Mouse (Mus musculus) neutrophil, adult 5-6 weeks (primary cell): Measurements from ENCODE around the gene Dcaf10. TPM values are rescaled to one million over a fixed set of nuclear protein-coding genes. Genes with fewer than 3 reads are reported as not detected.
"Not testable (repeated sequence)": the region's sequence is repeated elsewhere in the genome, so short reads cannot be mapped to it uniquely, and the experiment has no call there.

Experiments used
- ATAC-seq: fragments of 151-379, 151-347 bp; 2 replicates; pipeline ENCODE4 v1.8.0; 2017; ENCODE audit warnings: mild to moderate bottlenecking, moderate TSS enrichment; ENCODE audit not compliant: insufficient number of reproducible peaks, poor library complexity, low FRiP score, severe bottlenecking; ENCODE audit errors: extremely low read depth
- total RNA-seq: library from RNA; stranded (forward); fragments of 200-1000 nt; gene quantifications from 2 replicates; pipeline ENCODE4 v1.2.3, GENCODE M21; 2017

Gene Dcaf10
- total RNA-seq, 1 experiment from 2014 or later: 14.3 TPM

DNA sequence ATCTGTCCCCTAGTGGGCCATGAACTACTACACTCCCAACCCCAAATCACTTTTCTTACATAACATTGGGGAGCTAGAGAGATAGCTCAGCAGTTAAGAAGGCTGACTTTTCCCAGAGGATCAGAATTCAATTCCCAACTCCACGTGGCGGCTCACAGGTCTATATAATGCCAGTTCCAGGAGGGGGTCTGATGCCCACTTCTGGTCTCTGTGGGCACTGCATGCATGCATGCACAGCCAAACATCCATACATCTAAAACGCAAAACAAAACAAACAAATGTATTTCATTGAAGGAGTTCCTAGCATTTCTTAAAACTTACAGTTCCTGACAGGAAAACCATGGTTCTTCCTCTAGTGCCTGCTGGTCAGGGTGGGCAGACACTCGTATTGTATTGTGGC is 50.2 kb downstream of the Dcaf10 start:
- ATAC-seq: no peak

DNA sequence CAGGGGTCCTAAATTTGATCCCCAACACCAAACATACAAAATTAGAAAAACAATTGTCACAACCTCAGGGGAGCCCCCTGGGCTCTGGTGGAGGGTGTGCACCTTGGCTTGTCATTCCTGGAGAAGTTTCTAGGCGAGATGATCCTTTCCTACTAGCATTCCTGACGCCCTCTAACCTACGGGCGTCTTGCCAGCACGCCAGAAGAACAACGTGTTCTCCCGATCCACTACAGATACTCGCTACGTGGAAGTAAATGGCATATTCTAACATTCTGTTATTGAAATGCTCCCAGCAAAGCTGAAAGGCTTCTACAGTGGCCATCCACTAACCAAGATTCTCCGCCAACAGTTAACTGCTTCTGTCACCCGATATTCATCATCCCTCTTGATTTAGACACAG is 50.7 kb downstream of the Dcaf10 start:
- no peak for ATAC-seq

DNA sequence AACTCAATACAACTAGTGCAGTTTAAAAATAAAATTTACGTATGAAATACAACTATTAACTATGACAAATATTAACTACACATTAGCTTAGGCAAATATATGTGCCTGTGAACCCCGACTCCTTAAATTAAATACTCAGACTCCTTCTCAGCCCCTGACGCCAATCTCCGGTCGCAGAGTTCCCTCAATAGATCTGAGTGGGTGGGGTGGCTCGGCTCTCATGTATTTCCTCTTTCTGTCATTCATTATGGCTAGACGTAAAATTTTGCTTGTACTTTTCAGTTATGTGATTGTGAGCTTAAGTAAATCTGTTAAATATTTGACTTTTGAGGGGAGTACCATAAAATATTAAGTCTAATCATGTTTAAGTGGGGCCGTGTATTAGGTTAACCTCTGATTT is 51.1 kb downstream of the Dcaf10 start:
- no peak for ATAC-seq

DNA sequence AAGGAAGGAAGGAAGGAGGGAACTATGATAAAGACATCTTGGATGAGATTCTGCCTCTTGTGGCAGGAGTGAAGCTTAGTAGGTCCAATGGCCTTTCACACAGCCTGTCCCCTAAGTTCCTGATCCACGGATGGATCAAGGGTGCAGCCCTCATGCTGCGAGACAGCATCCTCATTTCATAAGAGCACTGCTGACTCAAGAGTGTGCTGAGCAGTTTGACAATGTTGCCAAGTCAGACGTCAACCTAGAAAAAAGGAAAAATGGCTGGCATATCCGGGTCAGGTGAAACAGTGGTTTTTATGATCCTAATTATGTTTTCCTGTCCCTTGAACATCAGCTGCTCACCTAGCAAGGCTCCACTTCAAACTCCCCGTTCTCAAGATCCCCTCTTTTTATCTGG is 51.8 kb downstream of the Dcaf10 start:
- no peak for ATAC-seq

DNA sequence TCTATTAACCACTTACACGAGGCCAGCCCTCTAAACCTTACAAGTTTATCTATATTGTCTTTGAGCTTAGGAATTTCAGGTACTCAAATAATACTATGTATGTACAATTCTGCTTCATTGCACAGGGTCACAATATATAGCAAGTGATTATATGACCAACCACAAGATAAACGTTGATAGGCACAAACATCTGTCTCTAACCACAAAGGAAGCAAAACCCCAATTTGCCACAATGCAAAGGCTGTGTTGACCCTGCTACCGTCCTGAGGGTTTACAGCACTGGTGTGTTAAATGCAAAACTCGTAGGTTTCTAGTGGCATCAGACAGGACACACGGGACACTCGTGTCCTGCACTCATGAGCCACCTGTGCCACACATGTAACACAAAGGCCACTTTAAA is 54.3 kb downstream of the Dcaf10 start:
- not testable (repeated sequence) for ATAC-seq

DNA sequence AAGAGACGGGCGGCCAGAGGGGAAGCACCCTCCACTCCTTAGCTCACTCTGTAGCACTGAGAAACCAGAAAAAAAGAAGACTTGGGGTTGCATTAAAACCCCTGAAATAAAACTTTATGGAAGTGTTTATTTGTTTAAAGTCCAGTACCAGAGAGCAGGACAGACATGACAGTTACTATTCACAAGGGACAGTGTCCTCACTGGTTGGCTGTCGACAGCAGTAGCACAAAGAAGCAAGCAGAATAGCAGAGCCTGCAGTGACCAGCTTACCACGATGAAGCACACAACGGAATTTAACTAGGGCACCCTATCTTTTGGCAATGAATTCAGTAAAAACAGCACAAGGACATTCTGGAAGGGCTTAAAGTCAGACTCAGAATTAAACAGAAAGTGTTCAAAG is 56.4 kb downstream of the Dcaf10 start:
- not testable (repeated sequence) for ATAC-seq

DNA sequence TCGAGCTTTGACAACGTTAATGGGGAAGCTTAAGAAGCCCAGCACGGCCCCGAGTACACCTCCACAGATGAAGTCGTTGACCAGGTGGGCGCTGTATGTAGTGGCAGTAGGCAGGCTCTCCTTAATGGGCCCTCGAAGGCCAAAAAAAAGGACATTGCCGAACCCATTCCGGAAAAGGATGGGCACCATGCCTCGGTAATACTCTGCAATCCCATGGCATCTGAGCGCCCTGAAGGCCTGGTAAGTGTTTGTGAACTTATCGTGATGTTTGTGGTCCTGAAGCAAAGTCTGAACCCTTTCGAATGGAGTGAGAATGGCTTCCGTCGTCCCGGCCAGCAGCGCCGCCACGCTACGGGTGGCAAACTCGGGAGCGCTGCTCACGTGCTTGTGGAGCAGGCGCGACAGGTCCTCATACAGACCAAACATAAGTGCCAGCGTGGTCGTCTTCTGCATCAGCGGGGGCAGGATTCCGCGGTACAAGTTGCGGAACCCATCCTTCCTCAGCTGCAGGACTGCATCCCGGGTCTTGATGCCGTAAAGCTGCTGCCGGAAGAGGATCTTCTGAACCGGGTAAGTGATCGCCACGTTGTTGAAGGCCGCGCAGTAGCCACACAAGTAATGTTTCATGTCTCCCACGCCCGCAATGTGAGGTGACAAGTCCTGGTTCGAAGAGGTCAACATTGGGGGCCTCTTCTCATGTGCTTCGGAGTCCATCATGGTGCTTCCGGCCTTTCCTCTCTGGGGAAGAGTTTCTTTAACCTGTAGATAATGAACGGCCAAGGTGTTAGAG is 57.7 kb downstream of the Dcaf10 start:
- no peak for ATAC-seq

DNA sequence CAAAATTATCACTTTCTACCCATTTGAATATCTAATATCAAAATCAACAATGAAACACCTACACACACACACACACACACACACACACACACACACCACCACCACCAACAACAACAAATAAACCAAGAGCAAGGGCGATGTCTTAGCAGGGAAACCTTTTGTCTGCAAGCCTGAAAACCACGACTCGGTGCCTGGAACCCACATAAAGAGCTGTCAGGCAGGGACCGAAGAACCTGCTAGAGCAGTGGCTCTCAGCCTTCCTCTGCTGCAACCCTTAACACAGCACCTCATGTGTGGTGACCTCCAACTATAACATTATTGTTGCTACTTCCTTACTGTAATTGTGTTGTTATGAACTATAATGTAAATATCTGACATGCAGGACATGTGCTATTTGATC is 60.4 kb downstream of the Dcaf10 start:
- no peak for ATAC-seq

DNA sequence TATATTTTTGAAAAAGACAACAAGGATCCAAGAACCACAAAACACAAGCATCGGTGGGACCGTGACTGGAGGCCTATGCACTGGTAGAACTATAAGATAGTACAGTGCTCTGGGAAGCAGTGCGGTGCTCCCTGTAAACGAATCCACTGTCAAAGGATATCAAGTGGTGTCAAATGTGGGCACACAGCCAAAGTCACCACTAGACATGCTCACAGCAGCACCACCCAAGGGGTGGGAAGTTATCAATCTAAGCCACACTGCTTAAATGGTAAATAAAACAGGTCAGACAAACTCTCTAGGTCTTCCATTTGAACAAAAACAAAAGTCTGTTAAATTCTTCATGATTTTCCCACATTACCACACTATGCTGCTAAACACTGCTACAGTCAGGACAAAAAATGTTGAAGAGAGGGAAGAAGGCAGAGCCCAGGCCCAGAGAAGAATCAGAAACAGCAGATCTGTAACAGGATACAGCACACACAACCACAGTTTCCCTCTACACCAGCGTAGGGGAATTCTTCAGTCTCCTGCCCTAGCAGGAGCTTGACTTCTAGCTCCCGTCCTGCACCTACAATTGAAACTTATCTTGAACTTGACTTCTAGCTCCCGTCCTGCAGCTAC is 61.1 kb downstream of the Dcaf10 start:
- ATAC-seq: no peak

DNA sequence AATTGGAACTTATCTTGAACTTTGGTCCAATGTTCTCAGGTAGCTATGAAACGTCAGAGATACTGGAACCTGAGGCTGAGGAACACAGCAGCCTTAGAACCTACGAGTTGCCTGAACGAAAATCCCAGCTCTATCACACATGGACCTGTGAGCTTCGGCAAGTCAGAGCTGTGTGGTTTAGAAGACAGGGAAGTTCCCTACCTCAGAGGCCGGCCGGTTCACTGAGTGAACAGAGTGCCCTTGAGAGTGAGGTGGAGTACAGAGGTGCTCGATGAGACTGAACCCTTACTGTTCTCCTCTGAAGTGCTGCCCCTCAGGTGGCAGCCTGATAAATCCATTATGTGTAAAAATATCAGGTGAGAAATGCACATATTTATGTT is 61.6 kb downstream of the Dcaf10 start:
- no peak for ATAC-seq

DNA sequence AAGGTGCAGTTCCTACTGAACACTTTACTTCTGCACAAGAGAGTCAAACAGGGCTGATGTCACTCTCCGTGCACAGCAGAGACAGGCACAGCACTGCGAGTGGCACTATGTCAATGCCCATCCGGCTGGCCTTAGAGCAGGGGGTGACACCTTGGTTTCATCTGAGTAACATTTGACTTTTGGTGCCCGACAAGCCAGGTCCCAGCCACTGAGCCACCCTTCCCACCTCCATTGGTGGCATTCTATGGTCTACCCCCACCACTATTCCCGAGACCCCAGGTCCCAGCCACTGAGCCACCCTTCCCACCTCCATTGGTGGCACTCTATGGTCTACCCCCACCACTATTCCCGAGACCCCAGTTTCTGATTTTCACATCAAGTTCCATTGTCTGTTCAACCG is 62.2 kb downstream of the Dcaf10 start:
- no peak for ATAC-seq

DNA sequence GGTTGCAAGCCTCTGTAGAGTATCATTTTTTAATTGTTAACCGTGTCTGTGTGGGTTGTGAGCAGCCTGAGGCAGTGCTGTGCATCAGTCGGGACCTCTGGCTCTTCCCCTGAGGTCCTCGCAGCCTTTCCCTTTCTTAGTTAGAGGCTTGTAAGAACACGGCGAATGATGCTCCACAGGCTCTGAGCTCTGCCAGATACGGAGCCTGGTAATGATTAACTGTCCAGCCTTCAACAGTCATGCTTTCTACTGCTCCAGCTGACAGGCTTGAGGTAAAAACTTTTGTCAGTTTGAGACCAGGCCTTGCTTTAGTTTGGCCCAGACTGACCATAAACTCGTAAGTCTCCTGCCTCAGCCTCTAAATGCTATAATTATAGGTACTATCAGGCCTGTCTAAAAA is 63.4 kb downstream of the Dcaf10 start:
- no peak for ATAC-seq

DNA sequence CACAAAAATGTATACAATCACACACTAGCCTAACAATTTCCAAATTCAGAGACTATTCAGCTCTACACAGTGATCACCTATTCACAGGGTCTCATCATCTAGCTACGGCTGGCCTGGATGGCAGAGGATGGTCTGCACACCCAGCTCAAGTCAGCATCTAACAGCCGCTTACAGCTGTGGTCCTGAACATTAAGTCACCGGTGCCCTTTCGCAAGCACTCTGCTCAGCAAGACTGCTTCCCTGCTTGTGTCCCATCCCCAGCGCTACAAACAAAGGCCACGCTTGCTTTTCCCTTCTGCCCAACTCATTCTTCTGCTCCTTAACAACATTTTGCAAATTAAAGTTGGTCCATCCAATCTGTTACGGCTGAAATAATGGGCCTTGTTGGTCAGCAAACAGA is 64.5 kb downstream of the Dcaf10 start:
- no peak for ATAC-seq

DNA sequence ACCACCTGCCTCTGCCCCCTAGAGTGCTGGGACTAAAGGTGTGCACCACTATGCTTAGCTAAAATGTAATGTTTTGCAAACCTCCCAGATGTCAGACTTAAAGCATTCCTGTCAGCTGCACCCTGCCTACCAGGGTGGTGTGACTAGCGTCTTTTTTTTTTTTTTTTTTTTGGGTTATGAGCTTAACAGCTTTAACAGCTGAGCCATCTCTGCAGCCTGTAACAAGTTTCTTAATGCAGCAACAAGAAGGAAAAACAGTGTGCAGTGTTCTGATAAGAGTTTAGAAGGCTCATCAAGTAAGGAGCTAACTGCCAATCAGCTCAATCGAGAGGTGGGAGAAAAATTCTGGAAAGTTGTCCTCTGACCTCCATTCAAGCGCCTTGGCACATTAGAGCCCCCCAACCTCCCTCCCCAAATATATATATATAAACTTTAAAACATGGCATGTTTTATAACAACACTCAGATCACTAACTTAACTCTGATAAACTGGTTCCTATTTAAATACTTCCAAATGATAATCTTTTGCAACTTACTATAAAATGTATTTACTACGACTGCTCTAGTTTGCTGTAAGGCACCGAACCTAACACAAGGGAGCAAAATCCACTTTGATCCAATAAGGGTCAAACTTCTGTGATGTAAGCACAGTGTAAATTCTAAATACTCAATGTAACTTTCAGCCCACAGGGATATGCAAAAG is 65.3 kb downstream of the Dcaf10 start:
- ATAC-seq: no peak

DNA sequence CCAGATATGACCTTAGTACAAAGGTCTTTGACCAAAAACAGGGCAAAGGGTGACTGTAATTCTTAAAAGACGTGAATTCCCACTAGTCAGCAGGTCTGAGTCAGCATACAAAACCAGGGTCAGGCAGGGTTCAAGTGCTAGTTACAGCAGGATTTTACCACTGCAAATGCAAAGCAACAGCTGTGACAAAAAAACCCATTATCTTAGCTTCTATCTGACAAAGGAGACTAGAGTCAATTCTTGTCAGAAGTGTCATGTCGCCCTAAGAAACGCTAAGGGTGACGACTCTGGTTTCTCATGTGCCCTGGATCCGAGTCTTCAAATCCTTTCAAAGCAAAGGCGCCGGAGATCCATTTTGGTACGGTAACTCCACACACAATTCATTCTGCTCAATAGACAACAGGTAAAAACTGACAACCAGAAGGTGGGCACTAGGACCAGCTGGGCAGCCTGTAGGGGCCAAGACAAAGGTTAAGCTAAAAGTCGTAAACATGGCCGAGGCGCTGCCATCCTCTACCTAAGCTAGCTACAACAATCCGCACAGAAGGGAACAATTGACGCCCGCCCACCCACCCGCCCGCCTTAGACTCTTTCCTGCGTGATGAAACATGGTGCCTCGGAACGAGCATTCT is 65.9 kb downstream of the Dcaf10 start:
- ATAC-seq: no peak

DNA sequence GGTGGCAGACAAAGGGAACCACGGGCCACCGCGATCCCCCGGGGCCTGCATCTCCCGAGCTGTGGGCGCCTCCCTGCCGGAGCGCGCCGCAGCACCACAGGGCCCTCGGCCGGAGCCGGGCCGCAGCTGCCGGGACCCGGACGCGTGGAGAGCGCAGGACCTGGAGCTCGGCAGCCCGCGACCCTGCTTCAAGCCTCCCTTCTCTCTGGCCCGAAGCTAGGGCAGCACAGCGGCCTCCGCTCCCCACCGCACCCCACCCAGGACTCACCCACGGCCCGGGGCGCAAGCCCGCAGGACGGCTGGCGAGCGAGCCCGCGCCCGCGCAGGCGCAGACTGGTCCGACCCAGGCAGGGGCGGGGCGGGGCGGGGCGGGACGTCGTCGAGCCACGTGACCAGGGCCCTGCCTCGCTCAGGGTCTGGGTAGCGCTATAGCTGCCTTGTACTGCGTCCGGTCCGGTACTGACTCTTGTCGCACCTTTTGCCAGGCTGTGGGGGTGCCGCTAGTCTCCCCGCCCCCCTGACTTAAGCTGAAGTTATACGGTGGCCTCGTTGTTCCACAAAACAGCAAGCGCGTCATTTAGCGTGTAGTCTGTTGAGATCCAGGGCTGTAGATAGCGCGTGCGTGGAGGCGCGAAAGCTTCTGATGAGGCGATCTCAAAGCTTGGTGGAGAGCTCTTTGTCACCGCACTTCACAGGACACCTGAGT is 66.7 kb downstream of the Dcaf10 start, which contains the start of gene Slc25a51:
TSS of gene Slc25a51 (minus strand) at position 340 of the 706 bp plus-strand sequence.
- peak; percentile 88 for ATAC-seq

DNA sequence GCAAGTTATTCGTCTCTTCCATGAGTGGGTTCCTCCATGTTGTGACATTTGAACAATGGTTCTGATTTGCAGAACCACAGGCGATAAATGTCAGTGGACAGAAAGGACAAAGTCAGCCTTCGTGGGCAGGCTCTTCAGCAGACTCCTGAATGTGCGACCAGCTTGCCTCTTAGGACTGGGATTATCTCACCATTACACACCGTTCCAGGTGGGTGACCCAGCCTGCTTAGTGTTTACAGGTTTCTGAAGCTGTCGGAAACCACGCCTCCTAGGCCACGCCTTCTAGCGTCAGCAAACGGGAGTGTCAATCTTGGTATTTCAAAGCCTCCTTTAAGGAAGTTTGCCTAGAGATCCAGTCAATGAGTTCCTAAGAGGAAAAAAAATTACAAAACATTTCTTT is 67.4 kb downstream of the Dcaf10 start:
- ATAC-seq: peak; percentile 58

DNA sequence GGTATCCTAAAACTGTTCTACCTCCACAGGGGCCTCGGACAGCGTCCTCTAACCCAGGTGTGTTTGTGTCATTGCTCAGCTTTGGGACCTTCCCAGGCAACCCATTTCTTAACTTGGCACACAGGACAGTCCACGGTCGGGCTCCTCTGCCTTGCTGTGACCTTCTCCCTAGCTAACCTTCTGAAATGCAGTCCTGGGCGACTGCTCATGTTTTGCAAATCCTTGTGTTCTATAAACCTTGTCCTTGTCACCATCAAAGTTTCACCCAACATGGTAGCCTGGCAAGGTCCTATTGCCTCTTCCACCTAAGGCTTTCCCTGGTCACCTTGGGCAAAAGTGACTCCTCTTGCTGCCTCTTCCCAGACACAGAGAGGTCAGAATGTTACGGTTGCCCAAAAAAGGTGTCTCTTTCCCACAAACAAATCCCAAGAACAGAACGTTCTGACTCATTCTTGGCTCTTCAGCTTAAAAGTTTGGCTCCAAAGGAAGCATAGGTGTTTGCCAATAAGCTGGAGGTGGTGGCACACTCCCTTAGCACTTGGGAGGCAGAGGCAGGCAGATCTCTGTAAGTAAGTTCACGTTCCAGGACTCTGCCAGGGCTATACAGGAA is 69.4 kb downstream of the Dcaf10 start:
- ATAC-seq: no peak
